Mouse (Mus musculus) myocyte (in vitro differentiated cells): ENCODE measurements around the gene Zbtb11.

Experiments used
- E2F4 ChIP-seq: IDR thresholded peaks from one replicate; pipeline ENCODE4 v1.6.1; 2011; ENCODE audit warnings: mild to moderate bottlenecking, control low read depth, moderate library complexity; ENCODE audit not compliant: insufficient read depth
- MAX ChIP-seq: IDR thresholded peaks from one replicate; pipeline ENCODE4 v1.6.1; 2011; ENCODE audit warnings: low read depth, mild to moderate bottlenecking, control low read depth
- MYOD1 ChIP-seq, 3 experiments: IDR thresholded peaks; one replicate each; pipeline ENCODE4 v1.6.1; 2011; ENCODE audit warnings: control low read depth in 2 of 3, low read depth in 2 of 3, mild to moderate bottlenecking in 2 of 3, moderate library complexity in 1 of 3; ENCODE audit not compliant: insufficient read length in 2 of 3, control insufficient read depth in 1 of 3
- MYOG ChIP-seq, 3 experiments: IDR thresholded peaks; one replicate each; pipeline ENCODE4 v1.6.1; 2011; ENCODE audit warnings: control low read depth in 2 of 3, low read depth in 2 of 3, mild to moderate bottlenecking in 2 of 3; ENCODE audit not compliant: insufficient read length in 2 of 3, control insufficient read depth in 1 of 3, insufficient read depth in 1 of 3
- POLR2A ChIP-seq: IDR thresholded peaks from one replicate; pipeline ENCODE4 v1.6.1; 2011; ENCODE audit warnings: low read depth, mild to moderate bottlenecking, control low read depth, moderate library complexity; ENCODE audit not compliant: insufficient read length
- POLR2AphosphoS2 ChIP-seq: IDR thresholded peaks from one replicate; pipeline ENCODE4 v1.6.1; 2011; ENCODE audit warnings: low read depth, control low read depth; ENCODE audit not compliant: insufficient read length
- TCF12 ChIP-seq: IDR thresholded peaks from one replicate; pipeline ENCODE4 v1.6.1; 2011; ENCODE audit warnings: mild to moderate bottlenecking, control low read depth; ENCODE audit not compliant: poor library complexity, insufficient read depth, severe bottlenecking
- TCF3 ChIP-seq: IDR thresholded peaks from one replicate; pipeline ENCODE4 v1.6.1; 2011; ENCODE audit warnings: low read depth, control low read depth; ENCODE audit not compliant: insufficient read length
- USF1 ChIP-seq: IDR thresholded peaks from one replicate; pipeline ENCODE4 v1.6.1; 2011; ENCODE audit warnings: low read depth, mild to moderate bottlenecking, control low read depth, moderate library complexity

GRCm38 (mm10) chr16:56027854-56028629 is 54.4 kb downstream of the Zbtb11 start:
- TF ChIP-seq POLR2A, result no peak
- no peak for TF ChIP-seq MAX
- TF ChIP-seq E2F4, result no peak
- no peak for TF ChIP-seq MYOD1 (IDR thresholded peaks at IDR 0.05; ENCODE audit: control insufficient read depth in 1 of 3, insufficient read length in 2 of 3, low read depth in 2 of 3)
- TF ChIP-seq USF1, result no peak
- TF ChIP-seq TCF3, result no peak
- TF ChIP-seq POLR2AphosphoS2, result no peak
- no peak for TF ChIP-seq TCF12
- no peak for TF ChIP-seq MYOG (IDR thresholded peaks at IDR 0.05; ENCODE audit: control insufficient read depth in 1 of 3, insufficient read depth in 1 of 3, insufficient read length in 2 of 3, low read depth in 2 of 3)
